Mouse (Mus musculus) lung, embryonic 15.5 days (tissue): ENCODE results near the gene Pdxp. TPM values are rescaled to one million over a fixed set of nuclear protein-coding genes. Genes with fewer than 3 reads are reported as not detected.

Experiments
- ATAC-seq: fragments of 200-750 bp; cut with Nextera tagmentation; 2 replicates; pipeline ENCODE4 v1.8.0; 2017; ENCODE audit warnings: moderate number of reproducible peaks, borderline replicate concordance; ENCODE audit not compliant: low FRiP score, low TSS enrichment; ENCODE audit errors: extremely low read depth
- H3K27ac ChIP-seq: fragments of 300-500 bp; sonication (generic); 2 replicates; pipeline ENCODE4 v1.5.1; 2015; ENCODE audit warnings: moderate library complexity, mild to moderate bottlenecking, inconsistent platforms
- H3K27me3 ChIP-seq: fragments of 300-500 bp; sonication (generic); 2 replicates; pipeline ENCODE4 v1.6.1; 2015; ENCODE audit warnings: inconsistent platforms
- H3K36me3 ChIP-seq: fragments of 300-500 bp; sonication (generic); 2 replicates; pipeline ENCODE4 v1.6.1; 2015; ENCODE audit warnings: inconsistent platforms
- H3K4me1 ChIP-seq: fragments of 300-500 bp; sonication (generic); 2 replicates; pipeline ENCODE4 v1.6.1; 2015; ENCODE audit warnings: inconsistent platforms
- H3K4me2 ChIP-seq: fragments of 300-500 bp; sonication (generic); 2 replicates; pipeline ENCODE4 v1.6.1; 2015; ENCODE audit warnings: inconsistent platforms, mild to moderate bottlenecking, moderate library complexity
- H3K4me3 ChIP-seq: fragments of 300-500 bp; sonication (generic); 2 replicates; pipeline ENCODE4 v1.5.1; 2015; ENCODE audit warnings: mild to moderate bottlenecking, inconsistent platforms
- H3K9ac ChIP-seq: fragments of 300-500 bp; sonication (generic); 2 replicates; pipeline ENCODE4 v1.6.1; 2015; ENCODE audit warnings: inconsistent platforms
- H3K9me3 ChIP-seq: fragments of 300-500 bp; sonication (generic); 2 replicates; pipeline ENCODE4 v1.6.1; 2016; ENCODE audit warnings: inconsistent platforms
- WGBS: fragments of 180-500 bp; shearing (Covaris S2); methylation state at CpG from one replicate; pipeline ENCODE4 v1.1.7; 2015; 5-methylcytosine and 5-hydroxymethylcytosine counted together
- polyA plus RNA-seq: library from polyadenylated mRNA; unstranded; fragments of >200 nt; fragmentation: Nextera tagmentation; extraction: Ambion mirVana; gene quantifications from 2 replicates; pipeline ENCODE4 v1.2.1, GENCODE M21; 2015

Pdxp gene
- polyA plus RNA-seq, 1 experiment from 2014 or later, result 13.3 TPM

GRCm38 (mm10) chr15:78899740-78900584, 13.8 kb upstream of the Pdxp start, which contains the start of gene Sh3bp1:
Sh3bp1 (plus strand) TSS chr15:78899768.
- Histone ChIP-seq H3K9ac (peak within 1 kb of the TSS; percentile 87), H3K27me3 (no peaks in the 10 kb centered on the region), H3K4me1 (peaks cover 51% of the 10 kb centered on the region), H3K4me3 (peak within 1 kb of the TSS; percentile 86), H3K4me2 (peak within 1 kb of the TSS; percentile 90), H3K36me3 (peaks cover 24% of the 10 kb centered on the region), H3K9me3 (no peaks in the 10 kb centered on the region), H3K27ac (peak within 1 kb of the TSS; percentile 74)
- WGBS, result under 1% methylated on average over 47 of the region's 47 CpGs
- peak; percentile 69 for ATAC-seq

GRCm38 (mm10) chr15:78900585-78901421, 12.9 kb upstream of the Pdxp start:
- peaks cover 49% of the 10 kb centered on the region for H3K4me1 ChIP-seq
- ATAC-seq, result peak; percentile 37; the same call in 1 of the 2 replicates
- 12% methylated on average over 18 of the region's 18 CpGs for WGBS

GRCm38 (mm10) chr15:78901422-78901789, 12.3 kb upstream of the Pdxp start:
- no peak for ATAC-seq
- Histone ChIP-seq H3K4me3 (peak overlapping the region; percentile 86), H3K4me1 (peaks cover 45% of the 10 kb centered on the region), H3K9ac (peak overlapping the region; percentile 87), H3K27ac (peak overlapping the region; percentile 74; the same call in 1 of the 2 replicates), H3K27me3 (no peaks in the 10 kb centered on the region), H3K4me2 (peak overlapping the region; percentile 90), H3K9me3 (no peaks in the 10 kb centered on the region), H3K36me3 (peaks cover 33% of the 10 kb centered on the region)
- 32% methylated on average over 8 of the region's 8 CpGs for WGBS

More at GRCm38 (mm10) chr15:78900585-78901421, 12.9 kb upstream of the Pdxp start:
- Histone ChIP-seq H3K4me2 (peak overlapping the region; percentile 90), H3K27ac (peak overlapping the region; percentile 74), H3K9ac (peak overlapping the region; percentile 87), H3K27me3 (no peaks in the 10 kb centered on the region), H3K9me3 (no peaks in the 10 kb centered on the region), H3K36me3 (peaks cover 27% of the 10 kb centered on the region), H3K4me3 (peak overlapping the region; percentile 86)

- no peak overlapping the region for H3K4me3 ChIP-seq
- H3K9ac ChIP-seq, result 0 out of 2 replicates have a peak overlapping the region, but pooled peaks have one; percentile 4
- H3K27ac ChIP-seq, result no peak overlapping the region
- H3K9me3 ChIP-seq, result no peaks in the 10 kb centered on the region
- no peak overlapping the region for H3K4me2 ChIP-seq
- peaks cover 35% of the 10 kb centered on the region for H3K4me1 ChIP-seq
- WGBS, result 2% methylated on average over 2 of the region's 2 CpGs
- peaks cover 52% of the 10 kb centered on the region for H3K36me3 ChIP-seq
- no peaks in the 10 kb centered on the region for H3K27me3 ChIP-seq
- ATAC-seq, result no peak
These were observed 10.5 kb upstream of the Pdxp start for GRCm38 (mm10) chr15:78903243-78903642.

GRCm38 (mm10) chr15:78908399-78908798, 5.3 kb upstream of the Pdxp start:
- WGBS, result 53% methylated on average over 7 of the region's 7 CpGs
- no peak overlapping the region for H3K9ac ChIP-seq
- no peak overlapping the region for H3K27ac ChIP-seq
- H3K4me1 ChIP-seq, result peaks cover 5% of the 10 kb centered on the region
- ATAC-seq, result no peak
- peaks cover 73% of the 10 kb centered on the region for H3K36me3 ChIP-seq
- H3K4me2 ChIP-seq, result no peak overlapping the region
- H3K27me3 ChIP-seq, result no peaks in the 10 kb centered on the region
- H3K9me3 ChIP-seq, result no peaks in the 10 kb centered on the region
- no peak overlapping the region for H3K4me3 ChIP-seq

GRCm38 (mm10) chr15:78908982-78909381, 4.7 kb upstream of the Pdxp start:
- H3K9me3 ChIP-seq, result no peaks in the 10 kb centered on the region
- no peak overlapping the region for H3K27ac ChIP-seq
- H3K4me2 ChIP-seq, result no peak overlapping the region
- no peaks in the 10 kb centered on the region for H3K27me3 ChIP-seq
- ATAC-seq, result no peak
- H3K9ac ChIP-seq, result no peak overlapping the region
- peaks cover 5% of the 10 kb centered on the region for H3K4me1 ChIP-seq
- H3K4me3 ChIP-seq, result no peak overlapping the region
- WGBS, result 83% methylated on average over 8 of the region's 8 CpGs
- peaks cover 67% of the 10 kb centered on the region for H3K36me3 ChIP-seq

- no peaks in the 10 kb centered on the region for H3K27me3 ChIP-seq
- H3K4me1 ChIP-seq, result peaks cover 33% of the 10 kb centered on the region
- no peak for ATAC-seq
- WGBS, result 33% methylated on average over 9 of the region's 9 CpGs
- peaks cover 41% of the 10 kb centered on the region for H3K36me3 ChIP-seq
- no peak overlapping the region for H3K4me3 ChIP-seq
- no peak overlapping the region for H3K27ac ChIP-seq
- H3K4me2 ChIP-seq, result no peak overlapping the region
- H3K9ac ChIP-seq, result no peak overlapping the region
- H3K9me3 ChIP-seq, result no peaks in the 10 kb centered on the region
These were observed 1.7 kb upstream of the Pdxp start for GRCm38 (mm10) chr15:78912040-78912439.

- ATAC-seq, result peak; percentile 71
- Histone ChIP-seq H3K27me3 (no peaks in the 10 kb centered on the region), H3K27ac (peak overlapping the region; percentile 87), H3K9ac (peak overlapping the region; percentile 64), H3K4me1 (peaks cover 33% of the 10 kb centered on the region), H3K9me3 (no peaks in the 10 kb centered on the region), H3K36me3 (peaks cover 28% of the 10 kb centered on the region), H3K4me2 (peak overlapping the region; percentile 97), H3K4me3 (peak overlapping the region; percentile 65)
- under 1% methylated on average over 86 of the region's 87 CpGs for WGBS
These were observed 538 bp downstream of the Pdxp start for GRCm38 (mm10) chr15:78914091-78914822.

GRCm38 (mm10) chr15:78914823-78915659, 1.3 kb downstream of the Pdxp start:
- H3K27ac ChIP-seq, result no peak overlapping the region; the same call in 1 of the 2 replicates
- ATAC-seq, result no peak
- peak overlapping the region; percentile 97 for H3K4me2 ChIP-seq
- no peaks in the 10 kb centered on the region for H3K9me3 ChIP-seq
- peaks cover 33% of the 10 kb centered on the region for H3K4me1 ChIP-seq
- H3K27me3 ChIP-seq, result no peaks in the 10 kb centered on the region
- H3K4me3 ChIP-seq, result peak overlapping the region; percentile 65
- H3K36me3 ChIP-seq, result peaks cover 23% of the 10 kb centered on the region
- H3K9ac ChIP-seq, result peak overlapping the region; percentile 64
- 41% methylated on average over 8 of the region's 8 CpGs for WGBS

GRCm38 (mm10) chr15:78915660-78916017, 1.9 kb downstream of the Pdxp start:
- peak; percentile 7; the same call in 1 of the 2 replicates for ATAC-seq

More at GRCm38 (mm10) chr15:78915660-78916017, 1.9 kb downstream of the Pdxp start:
- Histone ChIP-seq H3K27ac (no peak overlapping the region), H3K27me3 (no peaks in the 10 kb centered on the region), H3K9me3 (no peaks in the 10 kb centered on the region), H3K4me1 (peaks cover 33% of the 10 kb centered on the region), H3K9ac (no peak overlapping the region), H3K4me2 (peak overlapping the region; percentile 97), H3K36me3 (peaks cover 18% of the 10 kb centered on the region; the same call in 1 of the 2 replicates), H3K4me3 (peak overlapping the region; percentile 21; the same call in 1 of the 2 replicates)
- WGBS, result 3% methylated on average over 8 of the region's 8 CpGs
